Mouse (Mus musculus): ENCODE results near the gene Xpr1. TPM values are rescaled to one million over a fixed set of nuclear protein-coding genes. Genes with fewer than 3 reads are reported as not detected.

Gene Xpr1
- 8.6 and 9.6 TPM in 2 replicates for polyA plus RNA-seq (2016; fragmentation: Nextera tagmentation; extraction: Ambion mirVana)

- ATAC-seq (ENCODE audit: insufficient number of reproducible peaks, insufficient read depth, low FRiP score, low TSS enrichment, low read depth), result peak; percentile 93
- no peaks in the 10 kb centered on the region for H3K9me3 ChIP-seq
- peaks cover 3% of the 10 kb centered on the region; the same call in 1 of the 2 replicates for H3K4me1 ChIP-seq (replicated peaks)
- WGBS, result under 1% methylated on average over 69 of the region's 82 CpGs
- H3K4me3 ChIP-seq (replicated peaks), result peak within 1 kb of the TSS; percentile 92
- H3K27me3 ChIP-seq, result no peaks in the 10 kb centered on the region
- peak within 1 kb of the TSS; percentile 85 for H3K27ac ChIP-seq
- H3K9ac ChIP-seq (replicated peaks), result peak within 1 kb of the TSS; percentile 84
- H3K4me2 ChIP-seq, result peak within 1 kb of the TSS; percentile 80
- H3K36me3 ChIP-seq, result no peaks in the 10 kb centered on the region
These were observed at the start of gene Xpr1 for GRCm38 (mm10) chr1:155416701-155417677. Gene Xpr1 (minus strand): TSS chr1:155417415.

GRCm38 (mm10) chr1:155463442-155463841, 46.2 kb upstream of the Xpr1 start:
- H3K9me3 ChIP-seq, result no peaks in the 10 kb centered on the region
- H3K9ac ChIP-seq (replicated peaks), result no peak overlapping the region
- 0 out of 2 replicates have a peak, but pooled peaks cover 4% of the 10 kb centered on the region for H3K4me1 ChIP-seq (replicated peaks)
- H3K27ac ChIP-seq, result no peak overlapping the region
- ATAC-seq (ENCODE audit: insufficient number of reproducible peaks, insufficient read depth, low FRiP score, low TSS enrichment, low read depth), result no peak
- H3K4me3 ChIP-seq (replicated peaks), result no peak overlapping the region
- WGBS, result 22% methylated on average over 10 of the region's 10 CpGs
- H3K36me3 ChIP-seq, result no peaks in the 10 kb centered on the region
- no peak overlapping the region for H3K4me2 ChIP-seq
- no peaks in the 10 kb centered on the region; the same call in 1 of the 2 replicates for H3K27me3 ChIP-seq

DNA sequence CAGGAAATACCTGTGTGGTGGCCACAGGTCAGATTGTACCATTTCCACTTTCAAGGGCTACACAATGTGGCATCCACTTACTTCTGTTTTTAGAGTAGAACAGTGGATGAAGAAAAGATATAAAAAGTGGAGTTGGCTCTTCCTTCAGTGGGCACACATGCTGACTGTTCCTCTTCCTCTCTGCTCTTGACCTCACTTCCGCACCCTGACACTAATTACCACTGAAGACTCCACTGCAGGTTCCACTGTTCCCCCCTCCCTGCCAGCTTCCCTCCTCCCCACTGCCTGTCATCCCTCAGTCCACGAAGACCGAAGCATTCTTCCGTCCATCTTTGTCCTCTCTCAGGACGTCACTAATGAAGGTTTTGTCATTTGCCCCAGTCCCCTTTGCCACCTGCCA, 45.4 kb upstream of the Xpr1 start:
- no peak overlapping the region for H3K9ac ChIP-seq (replicated peaks)
- no peak for ATAC-seq (ENCODE audit: insufficient number of reproducible peaks, insufficient read depth, low FRiP score, low TSS enrichment, low read depth)
- no peak overlapping the region for H3K4me2 ChIP-seq
- H3K27ac ChIP-seq, result no peak overlapping the region
- no peaks in the 10 kb centered on the region; the same call in 1 of the 2 replicates for H3K27me3 ChIP-seq
- 82% methylated on average over 5 of the region's 5 CpGs for WGBS
- H3K4me3 ChIP-seq (replicated peaks), result no peak overlapping the region
- 0 out of 2 replicates have a peak, but pooled peaks cover 4% of the 10 kb centered on the region for H3K4me1 ChIP-seq (replicated peaks)
- no peaks in the 10 kb centered on the region for H3K36me3 ChIP-seq
- H3K9me3 ChIP-seq, result no peaks in the 10 kb centered on the region

DNA sequence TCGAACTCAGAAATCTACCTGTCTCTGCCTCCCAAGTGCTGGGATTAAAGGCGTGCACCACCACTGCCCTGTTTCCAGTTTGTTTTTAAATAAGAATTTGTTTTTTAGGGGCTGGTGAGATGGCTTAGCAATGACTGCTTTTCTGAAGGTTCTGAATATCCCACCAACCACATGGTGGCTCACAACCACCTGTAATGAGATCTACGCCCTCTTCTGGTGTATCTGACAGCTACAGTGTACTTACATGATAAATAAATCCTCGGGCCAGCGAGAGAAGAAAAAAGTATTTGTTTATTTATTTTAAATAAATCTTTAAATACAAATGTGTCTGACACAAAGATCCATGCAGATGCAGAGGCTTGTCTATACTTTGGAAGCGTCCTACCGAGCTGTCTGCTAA, 40.3 kb upstream of the Xpr1 start:
- H3K9ac ChIP-seq (replicated peaks), result no peak overlapping the region
- 86% methylated on average over 7 of the region's 7 CpGs for WGBS
- 0 out of 2 replicates have a peak, but pooled peaks cover 4% of the 10 kb centered on the region for H3K4me1 ChIP-seq (replicated peaks)
- H3K27me3 ChIP-seq, result no peaks in the 10 kb centered on the region; the same call in 1 of the 2 replicates
- H3K4me2 ChIP-seq, result no peak overlapping the region
- no peak for ATAC-seq (ENCODE audit: insufficient number of reproducible peaks, insufficient read depth, low FRiP score, low TSS enrichment, low read depth)
- H3K4me3 ChIP-seq (replicated peaks), result no peak overlapping the region
- no peak overlapping the region for H3K27ac ChIP-seq
- H3K9me3 ChIP-seq, result no peaks in the 10 kb centered on the region
- no peaks in the 10 kb centered on the region for H3K36me3 ChIP-seq

- Histone ChIP-seq H3K4me2 (no peak overlapping the region), H3K9ac (replicated peaks) (no peak overlapping the region), H3K36me3 (no peaks in the 10 kb centered on the region), H3K27me3 (no peaks in the 10 kb centered on the region), H3K4me1 (replicated peaks) (0 out of 2 replicates have a peak, but pooled peaks cover 4% of the 10 kb centered on the region), H3K27ac (no peak overlapping the region), H3K9me3 (no peaks in the 10 kb centered on the region), H3K4me3 (replicated peaks) (no peak overlapping the region)
- no peak for ATAC-seq (ENCODE audit: insufficient number of reproducible peaks, insufficient read depth, low FRiP score, low TSS enrichment, low read depth)
- WGBS, result 74% methylated on average over 8 of the region's 8 CpGs
These were observed 36.0 kb upstream of the Xpr1 start for GRCm38 (mm10) chr1:155453180-155453579.

DNA sequence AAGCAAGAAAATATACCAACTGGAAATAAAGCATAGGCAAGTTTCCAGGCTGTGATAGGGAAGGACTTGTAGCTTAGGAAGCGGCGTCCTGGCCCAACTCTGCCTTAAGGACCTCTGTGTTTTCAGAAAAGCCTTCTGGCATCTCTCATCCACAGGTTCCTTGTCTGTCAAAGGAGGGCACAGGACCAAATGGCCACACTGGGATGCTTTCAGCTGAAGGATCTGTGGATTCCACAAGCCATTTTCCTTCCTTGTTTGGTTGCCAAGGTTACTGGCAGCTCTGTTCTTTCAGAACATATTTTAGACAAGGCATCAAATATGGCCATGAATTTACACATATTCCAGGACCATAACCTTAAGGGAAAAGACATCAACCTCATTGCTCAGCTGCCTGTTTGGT, 31.7 kb upstream of the Xpr1 start:
- WGBS, result 69% methylated on average over 2 of the region's 2 CpGs
- Histone ChIP-seq H3K9ac (replicated peaks) (no peak overlapping the region), H3K27me3 (no peaks in the 10 kb centered on the region), H3K4me2 (no peak overlapping the region), H3K9me3 (no peaks in the 10 kb centered on the region), H3K4me3 (replicated peaks) (no peak overlapping the region), H3K27ac (no peak overlapping the region), H3K4me1 (replicated peaks) (0 out of 2 replicates have a peak, but pooled peaks cover 4% of the 10 kb centered on the region), H3K36me3 (no peaks in the 10 kb centered on the region)
- ATAC-seq (ENCODE audit: insufficient number of reproducible peaks, insufficient read depth, low FRiP score, low TSS enrichment, low read depth), result no peak

- Histone ChIP-seq H3K4me3 (replicated peaks) (no peak overlapping the region), H3K9me3 (no peaks in the 10 kb centered on the region), H3K36me3 (no peaks in the 10 kb centered on the region), H3K9ac (replicated peaks) (no peak overlapping the region), H3K4me2 (no peak overlapping the region), H3K27ac (no peak overlapping the region), H3K27me3 (no peaks in the 10 kb centered on the region), H3K4me1 (replicated peaks) (no peaks in the 10 kb centered on the region)
- ATAC-seq (ENCODE audit: insufficient number of reproducible peaks, insufficient read depth, low FRiP score, low TSS enrichment, low read depth), result no peak
- 84% methylated on average over 6 of the region's 6 CpGs for WGBS
These were observed 30.1 kb upstream of the Xpr1 start for GRCm38 (mm10) chr1:155447277-155447676.

DNA sequence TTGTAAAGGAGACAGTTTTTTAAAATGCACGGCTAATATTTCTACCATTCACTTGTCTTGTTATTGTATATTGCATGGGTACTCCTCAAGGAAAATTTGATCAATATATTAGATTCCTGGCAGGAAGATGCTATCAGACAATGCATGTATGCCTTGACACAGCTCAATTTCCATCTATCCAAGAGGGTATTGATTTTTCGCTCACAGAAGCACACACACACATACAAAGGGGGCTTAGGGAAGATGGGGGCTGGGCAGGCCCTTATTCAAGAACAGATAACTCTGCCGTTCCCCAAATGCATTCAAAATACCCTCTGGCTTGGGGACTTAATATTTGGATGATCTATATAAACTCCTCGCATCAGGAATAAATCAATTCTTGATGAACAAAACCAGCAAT, 25.9 kb upstream of the Xpr1 start:
- no peak for ATAC-seq (ENCODE audit: insufficient number of reproducible peaks, insufficient read depth, low FRiP score, low TSS enrichment, low read depth)
- H3K27ac ChIP-seq, result no peak overlapping the region
- no peak overlapping the region for H3K9ac ChIP-seq (replicated peaks)
- 94% methylated on average over 4 of the region's 4 CpGs for WGBS
- peaks cover 17% of the 10 kb centered on the region for H3K4me1 ChIP-seq (replicated peaks)
- H3K36me3 ChIP-seq, result no peaks in the 10 kb centered on the region
- no peak overlapping the region for H3K4me2 ChIP-seq
- no peaks in the 10 kb centered on the region for H3K27me3 ChIP-seq
- H3K4me3 ChIP-seq (replicated peaks), result no peak overlapping the region
- no peaks in the 10 kb centered on the region for H3K9me3 ChIP-seq

DNA sequence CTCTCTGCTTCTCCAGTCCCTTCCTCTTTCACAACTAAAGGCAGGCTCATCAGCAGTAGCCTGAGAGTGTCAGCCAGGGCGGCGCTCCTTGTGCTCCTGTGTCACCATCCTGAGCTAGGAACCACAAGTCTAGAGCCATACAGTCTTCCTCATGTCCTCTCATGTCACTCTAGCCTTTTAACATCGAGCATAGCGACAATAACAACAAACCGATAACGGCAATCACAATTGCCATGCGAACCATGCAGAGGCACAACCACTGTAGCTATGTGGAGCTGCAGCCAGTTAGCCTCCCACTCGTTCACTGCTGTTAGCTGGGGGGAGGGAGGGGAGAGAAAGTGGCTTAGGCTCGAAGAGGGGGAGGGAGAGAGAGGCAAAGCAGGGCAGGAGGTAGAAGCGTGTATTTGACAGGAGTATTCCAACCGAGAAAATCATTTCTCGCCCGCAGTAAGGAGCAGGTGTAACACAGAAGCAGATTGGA, 25.3 kb upstream of the Xpr1 start:
- no peak overlapping the region for H3K4me2 ChIP-seq
- no peak overlapping the region for H3K27ac ChIP-seq
- WGBS, result 73% methylated on average over 13 of the region's 13 CpGs
- no peaks in the 10 kb centered on the region for H3K36me3 ChIP-seq
- ATAC-seq (ENCODE audit: insufficient number of reproducible peaks, insufficient read depth, low FRiP score, low TSS enrichment, low read depth), result no peak
- H3K4me3 ChIP-seq (replicated peaks), result no peak overlapping the region
- no peaks in the 10 kb centered on the region for H3K27me3 ChIP-seq
- no peak overlapping the region for H3K9ac ChIP-seq (replicated peaks)
- peaks cover 22% of the 10 kb centered on the region for H3K4me1 ChIP-seq (replicated peaks)
- H3K9me3 ChIP-seq, result no peaks in the 10 kb centered on the region

DNA sequence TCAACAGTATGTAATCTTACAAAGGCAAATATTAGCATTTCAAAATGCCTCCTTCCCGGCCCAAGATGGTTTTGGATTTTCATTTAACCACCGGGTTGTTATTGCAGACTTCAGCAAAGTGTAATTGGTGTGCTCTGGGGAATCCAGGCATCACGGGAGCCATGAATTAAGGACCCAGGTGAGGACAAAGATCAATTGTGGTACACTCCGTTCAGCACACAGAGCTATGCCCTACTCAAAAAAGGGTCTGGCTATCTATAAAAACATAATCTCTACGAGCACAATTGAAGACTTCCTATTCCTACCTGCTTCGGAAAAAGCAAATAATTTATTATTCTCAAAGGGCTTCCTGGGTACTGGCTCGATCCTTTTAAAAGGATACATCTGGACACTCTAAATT, 22.3 kb upstream of the Xpr1 start:
- Histone ChIP-seq H3K4me2 (no peak overlapping the region), H3K36me3 (no peaks in the 10 kb centered on the region), H3K27ac (no peak overlapping the region), H3K9me3 (no peaks in the 10 kb centered on the region), H3K27me3 (no peaks in the 10 kb centered on the region), H3K9ac (replicated peaks) (no peak overlapping the region), H3K4me1 (replicated peaks) (peaks cover 23% of the 10 kb centered on the region), H3K4me3 (replicated peaks) (no peak overlapping the region)
- 31% methylated on average over 7 of the region's 7 CpGs for WGBS
- no peak for ATAC-seq (ENCODE audit: insufficient number of reproducible peaks, insufficient read depth, low FRiP score, low TSS enrichment, low read depth)

- Histone ChIP-seq H3K27me3 (no peaks in the 10 kb centered on the region), H3K4me1 (replicated peaks) (peaks cover 23% of the 10 kb centered on the region), H3K9ac (replicated peaks) (no peak overlapping the region), H3K36me3 (no peaks in the 10 kb centered on the region), H3K9me3 (no peaks in the 10 kb centered on the region), H3K27ac (no peak overlapping the region), H3K4me3 (replicated peaks) (no peak overlapping the region), H3K4me2 (no peak overlapping the region)
- ATAC-seq (ENCODE audit: insufficient number of reproducible peaks, insufficient read depth, low FRiP score, low TSS enrichment, low read depth), result no peak; the same call in 1 of the 2 replicates
- WGBS, result 9% methylated on average over 3 of the region's 3 CpGs
These were observed 21.3 kb upstream of the Xpr1 start for GRCm38 (mm10) chr1:155438525-155438924.
